Mouse (Mus musculus) embryonic stem cell, embryonic (primary cell): ENCODE results near the gene Adam15.

ENCODE experiments used
- CTCF ChIA-PET, 4 experiments: fragments of 300-600 bp in 2 of 4; fragments of 350-600 bp in 2 of 4; sonication (Branson Sonifier 250); formaldehyde crosslinking; loops; one replicate each; lab custom pipeline; 2022; ENCODE audit warnings: inconsistent platforms in 2 of 4; lab: Charles Lee
- POLR2A ChIA-PET, 4 experiments: fragments of 300-600 bp in 2 of 4; fragments of 350-600 bp in 2 of 4; sonication (Branson Sonifier 250); formaldehyde crosslinking; loops; one replicate each; lab custom pipeline; 2022; ENCODE audit warnings: antibody characterized with exemption in 4 of 4, inconsistent platforms in 1 of 4; lab: Charles Lee

Gene Adam15

DNA sequence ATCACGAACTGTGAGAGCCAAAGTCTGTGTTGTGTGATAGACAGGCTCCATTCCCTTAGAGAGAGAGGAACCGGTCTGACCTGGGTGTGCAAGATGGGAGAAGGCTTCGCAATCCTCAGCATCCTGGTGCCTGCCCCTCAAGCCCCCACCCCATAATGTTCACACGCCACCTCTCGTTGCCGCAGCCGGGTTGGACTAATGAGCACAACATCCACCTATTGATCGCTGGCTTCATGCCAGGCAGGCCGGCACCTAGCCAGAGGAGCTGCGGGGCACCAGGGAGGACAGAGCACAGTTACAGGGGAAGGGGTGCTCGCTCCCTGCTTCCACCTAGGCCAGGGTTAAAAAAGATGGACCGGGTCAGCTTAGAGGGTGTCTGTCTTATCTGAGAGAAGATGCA lies 17.3 kb downstream of the Adam15 start:
- POLR2A ChIA-PET = interaction anchor here (0.6 to 7.7 kb wide), 13 partner anchors 10 to 355 kb away, joined by 3 to 48 read pairs (median 3); partner anchors contain the start of genes Adam15 (in 3 of the 4), Efna3 (in 3 of the 4) and Pygo2 (in 1 of the 4)
- CTCF ChIA-PET = interaction anchor here in 3 of 4 experiments (0.5 to 1.3 kb wide), 6 partner anchors 9 to 104 kb away, joined by 3 to 4 read pairs (median 3); no protein-coding TSS in a partner anchor

- ChIA-PET POLR2A (interaction anchor here in 2 of 4 experiments (0.6 to 1.3 kb wide), 3 partner anchors 10 to 355 kb away, joined by 3 to 6 read pairs (median 5); partner anchors contain the start of genes Adam15 (in 1 of the 2) and Efna3 (in 1 of the 2)), CTCF (interaction anchor here in 2 of 4 experiments (0.5 to 2.0 kb wide), 3 partner anchors 9 to 15 kb away, joined by 3 to 9 read pairs (median 3); no protein-coding TSS in a partner anchor)
Observed at GRCm38 (mm10) chr3:89332013-89332412, 17.8 kb downstream of the Adam15 start.

DNA sequence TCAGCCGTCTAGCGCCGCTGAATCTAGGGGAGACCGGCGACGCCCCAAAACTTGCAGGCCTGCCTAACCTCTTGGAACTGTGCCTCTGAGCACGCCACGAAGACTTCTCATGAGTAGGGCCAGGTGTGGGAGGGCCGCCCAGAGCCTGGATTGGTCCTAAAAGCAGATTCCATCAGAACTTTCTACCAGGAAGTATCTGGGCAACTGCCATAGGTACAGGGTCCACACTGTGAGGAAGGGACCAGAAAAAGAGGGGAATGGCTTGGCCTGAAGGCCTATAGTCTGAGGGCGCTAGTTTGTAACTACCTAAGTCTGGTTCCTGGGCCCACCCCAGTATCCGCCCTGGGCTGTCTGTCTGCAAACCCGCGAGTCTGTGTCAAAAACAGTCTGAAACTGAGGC lies 18.2 kb downstream of the Adam15 start:
- CTCF ChIA-PET = interaction anchor here in 2 of 4 experiments (1.2 to 2.0 kb wide), 4 partner anchors 8 to 18 kb away, joined by 3 to 9 read pairs (median 5); partner anchors contain the start of gene Adam15 (in 1 of the 2)
- POLR2A ChIA-PET = interaction anchor here in 3 of 4 experiments (0.6 to 1.7 kb wide), 6 partner anchors 10 to 172 kb away, joined by 3 to 9 read pairs (median 5); partner anchors contain the start of genes Adam15 (in 1 of the 3), Efna3 (in 1 of the 3), Hcn3 (in 1 of the 3) and Pbxip1 (in 1 of the 3)

GRCm38 (mm10) chr3:89330948-89331347 lies 18.8 kb downstream of the Adam15 start:
- CTCF ChIA-PET = interaction anchor here in 3 of 4 experiments (0.5 to 2.0 kb wide), 8 partner anchors 8 to 194 kb away, joined by 3 to 9 read pairs (median 6); partner anchors contain the start of gene Adam15 (in 1 of the 3)

DNA sequence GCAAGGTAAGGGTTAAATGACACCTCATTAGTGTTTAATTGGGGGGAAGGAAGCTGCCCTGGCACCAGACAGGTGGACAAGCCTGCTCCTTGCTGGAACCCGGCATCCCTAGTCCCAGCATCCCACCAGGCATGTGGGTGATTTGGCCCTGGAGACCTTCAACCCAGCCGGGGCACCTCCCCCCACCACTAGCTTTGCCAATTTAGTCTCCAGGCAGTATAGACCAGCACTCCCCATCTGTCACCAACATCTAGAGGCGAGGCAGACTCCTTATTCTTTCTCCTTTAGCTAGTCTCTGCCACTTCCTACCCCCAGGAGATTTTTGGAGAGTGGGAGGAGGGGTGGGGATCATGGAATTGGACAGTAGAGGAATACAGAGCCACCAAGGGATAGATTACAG lies 19.4 kb downstream of the Adam15 start:
- CTCF ChIA-PET = interaction anchor here in 3 of 4 experiments (0.5 to 2.0 kb wide), 8 partner anchors 9 to 194 kb away, joined by 3 to 9 read pairs (median 6); partner anchors contain the start of gene Adam15 (in 1 of the 3)

More at GRCm38 (mm10) chr3:89330948-89331347, 18.8 kb downstream of the Adam15 start:
- POLR2A ChIA-PET = interaction anchor here in 3 of 4 experiments (0.6 to 1.7 kb wide), 11 partner anchors 8 to 180 kb away, joined by 3 to 9 read pairs (median 3); partner anchors contain the start of genes Efna3 (in 1 of the 3), Hcn3 (in 1 of the 3) and Pbxip1 (in 1 of the 3)

GRCm38 (mm10) chr3:89328623-89329022 lies 21.2 kb downstream of the Adam15 start:
- POLR2A ChIA-PET = interaction anchor here (0.5 to 3.2 kb wide), 41 partner anchors 8 to 153 kb away, joined by 3 to 57 read pairs (median 3); partner anchors contain the start of genes Adam15 (in 2 of the 4), Efna4 (in 2 of the 4), Cks1b (in 1 of the 4) and Pbxip1 (in 1 of the 4)
- CTCF ChIA-PET = interaction anchor here (0.5 to 3.2 kb wide), 15 partner anchors 9 to 712 kb away, joined by 3 to 21 read pairs (median 4); partner anchors contain the start of gene Efna4 (in 1 of the 4)

More for the DNA sequence above, 19.4 kb downstream of the Adam15 start:
- POLR2A ChIA-PET = interaction anchor here in 3 of 4 experiments (0.5 to 2.2 kb wide), 5 partner anchors 9 to 191 kb away, joined by 4 to 11 read pairs (median 9); partner anchors contain the start of genes Adam15 (in 1 of the 3) and Efna3 (in 1 of the 3)

- CTCF ChIA-PET = interaction anchor here in 3 of 4 experiments (0.6 to 3.2 kb wide), 14 partner anchors 10 to 650 kb away, joined by 3 to 21 read pairs (median 4); partner anchors contain the start of gene Il6ra (in 1 of the 3)
- POLR2A ChIA-PET = interaction anchor here in 3 of 4 experiments (0.6 to 3.2 kb wide), 22 partner anchors 7 to 965 kb away, joined by 3 to 57 read pairs (median 4); partner anchors contain the start of genes Adam15 (in 2 of the 3), Efna4 (in 2 of the 3), Flad1 (in 1 of the 3) and Gatad2b (in 1 of the 3)
Observed at GRCm38 (mm10) chr3:89327371-89327870, 22.4 kb downstream of the Adam15 start.

GRCm38 (mm10) chr3:89325882-89326281 lies 23.9 kb downstream of the Adam15 start:
- CTCF ChIA-PET = no interaction called here

GRCm38 (mm10) chr3:89322514-89323165 lies 27.2 kb downstream of the Adam15 start, which contains the start of gene Efna3:
Efna3 (minus strand) TSS chr3:89322965.
- ChIA-PET CTCF (interaction anchor here in 3 of 4 experiments (0.6 to 1.7 kb wide), 22 partner anchors 10 to 563 kb away, joined by 3 to 9 read pairs (median 3); partner anchors contain the start of genes Efna4 (in 2 of the 3) and Hcn3 (in 1 of the 3)), POLR2A (interaction anchor here (0.5 to 3.9 kb wide), 48 partner anchors 8 to 782 kb away, joined by 3 to 48 read pairs (median 4); partner anchors contain the start of genes Efna4 (in 3 of the 4), Adam15 (in 2 of the 4), Cks1b (in 2 of the 4) and Shc1 (in 2 of the 4))

More at GRCm38 (mm10) chr3:89325882-89326281, 23.9 kb downstream of the Adam15 start:
- POLR2A ChIA-PET = no interaction called here

- ChIA-PET CTCF (interaction anchor here in 3 of 4 experiments (0.6 to 1.7 kb wide), 17 partner anchors 14 to 1002 kb away, joined by 3 to 9 read pairs (median 4); partner anchors contain the start of genes Efna4 (in 2 of the 3) and Hcn3 (in 1 of the 3)), POLR2A (interaction anchor here (0.6 to 3.9 kb wide), 43 partner anchors 9 to 781 kb away, joined by 3 to 48 read pairs (median 4); partner anchors contain the start of genes Efna4 (in 3 of the 4), Adam15 (in 2 of the 4), Cks1b (in 2 of the 4) and Efna1 (in 2 of the 4))
Observed at GRCm38 (mm10) chr3:89322131-89322500, 27.7 kb downstream of the Adam15 start.

- ChIA-PET CTCF (interaction anchor here in 3 of 4 experiments (0.6 to 1.8 kb wide), 23 partner anchors 9 to 1002 kb away, joined by 3 to 12 read pairs (median 3); partner anchors contain the start of genes Efna4 (in 2 of the 3) and Hcn3 (in 1 of the 3)), POLR2A (interaction anchor here in 3 of 4 experiments (0.6 to 3.9 kb wide), 35 partner anchors 7 to 464 kb away, joined by 3 to 48 read pairs (median 4); partner anchors contain the start of genes Efna4 (in 2 of the 3), Adam15 (in 1 of the 3), Cks1b (in 1 of the 3) and Efna1 (in 1 of the 3))
Observed at GRCm38 (mm10) chr3:89321183-89322130, 28.3 kb downstream of the Adam15 start.

DNA sequence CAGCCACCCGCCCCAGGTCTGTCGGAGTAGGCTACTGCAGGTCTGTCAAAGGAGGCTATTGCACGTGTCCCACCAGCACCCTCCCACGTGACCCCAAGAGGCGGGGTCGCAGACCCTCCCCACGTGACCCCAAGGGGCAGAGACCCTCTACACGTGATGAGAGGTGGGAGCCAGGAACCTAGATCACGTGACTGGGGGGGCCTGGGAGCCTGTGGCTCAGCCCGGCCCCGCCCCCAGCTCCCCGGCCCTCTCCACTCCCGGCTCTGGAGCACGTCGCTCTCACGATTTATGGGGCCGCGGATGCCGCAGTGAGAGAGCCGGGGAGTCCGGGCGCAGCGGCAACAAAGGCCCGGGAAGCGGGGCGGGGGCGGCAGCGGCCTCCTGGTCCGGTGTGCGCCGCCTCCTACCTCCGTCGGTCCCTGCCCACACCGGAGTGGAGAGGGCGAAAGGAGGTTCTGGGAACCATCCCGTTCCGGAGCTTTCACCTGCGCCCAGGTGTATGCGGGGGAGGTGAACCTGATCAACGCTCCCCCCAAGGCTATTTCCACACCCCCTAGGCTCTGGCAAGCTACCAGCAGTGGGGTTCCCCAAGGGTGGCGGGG lies 29.1 kb downstream of the Adam15 start:
- POLR2A ChIA-PET = interaction anchor here in 3 of 4 experiments (0.7 to 3.9 kb wide), 21 partner anchors 8 to 465 kb away, joined by 3 to 48 read pairs (median 4); partner anchors contain the start of genes Efna4 (in 2 of the 3), Adam15 (in 1 of the 3), Efna1 (in 1 of the 3) and Pbxip1 (in 1 of the 3)

GRCm38 (mm10) chr3:89319591-89320350 lies 30.0 kb downstream of the Adam15 start:
- ChIA-PET POLR2A (interaction anchor here in 3 of 4 experiments (0.7 to 3.9 kb wide), 18 partner anchors 9 to 669 kb away, joined by 3 to 48 read pairs (median 4); partner anchors contain the start of gene Efna4 (in 2 of the 3)), CTCF (interaction anchor here in 2 of 4 experiments (0.9 to 3.6 kb wide), 7 partner anchors 11 to 34 kb away, joined by 3 to 20 read pairs (median 3); partner anchors contain the start of gene Efna4 (in 1 of the 2))

More for the DNA sequence above, 29.1 kb downstream of the Adam15 start:
- CTCF ChIA-PET = interaction anchor here in 2 of 4 experiments (0.6 to 1.8 kb wide), 16 partner anchors 10 to 414 kb away, joined by 3 to 12 read pairs (median 3); partner anchors contain the start of gene Efna4 (in 1 of the 2)
